Mouse (Mus musculus) kidney, adult 2 months (tissue): ENCODE data around the gene Rpusd1. TPM values are rescaled to one million over a fixed set of nuclear protein-coding genes. Genes with fewer than 3 reads are reported as not detected.

Experiments used
- DNase-seq: peaks from one replicate; pipeline ENCODE4 v3.0.0; 2021
- H3K27ac ChIP-seq: fragments of 200-500 bp; 2 replicates; pipeline ENCODE4 v1.5.1; 2012; ENCODE audit warnings: low read depth, low read length, control low read depth, inconsistent platforms; ENCODE audit not compliant: insufficient read depth
- H3K27me3 ChIP-seq: fragments of 200-500 bp; replicated peaks from 2 replicates; pipeline ENCODE4 v1.6.1; 2012; ENCODE audit warnings: mild to moderate bottlenecking, moderate library complexity, low read length, inconsistent platforms; ENCODE audit not compliant: control insufficient read depth, insufficient read depth
- H3K36me3 ChIP-seq: fragments of 200-500 bp; 2 replicates; pipeline ENCODE4 v1.6.1; 2012; ENCODE audit warnings: mild to moderate bottlenecking, moderate library complexity, low read length, inconsistent platforms; ENCODE audit not compliant: control insufficient read depth, insufficient read depth
- H3K4me1 ChIP-seq: fragments of 200-500 bp; 2 replicates; pipeline ENCODE4 v1.6.1; 2011; ENCODE audit warnings: low read length; ENCODE audit not compliant: control insufficient read depth, insufficient read depth
- H3K4me3 ChIP-seq: fragments of 200-500 bp; 2 replicates; pipeline ENCODE4 v1.5.1; 2011; ENCODE audit warnings: mild to moderate bottlenecking, low read depth, low read length, control low read depth; ENCODE audit not compliant: insufficient read depth
- CTCF ChIP-seq: fragments of 200-500 bp; conservative IDR thresholded peaks from 2 replicates; pipeline ENCODE4 v1.5.1; 2011; ENCODE audit warnings: low read depth, mild to moderate bottlenecking, control low read depth, low read length, moderate library complexity, mixed read lengths; ENCODE audit not compliant: insufficient read depth, insufficient read length
- POLR2A ChIP-seq: fragments of 200-500 bp; IDR thresholded peaks from one replicate; pipeline ENCODE4 v1.6.1; 2011; ENCODE audit warnings: low read depth, low read length, control low read depth
- WGBS: fragments of 180-500 bp; shearing (Covaris S2); methylation state at CpG from one replicate; pipeline ENCODE4 v1.1.7; 2018; 5-methylcytosine and 5-hydroxymethylcytosine counted together
- polyA plus RNA-seq: library from polyadenylated mRNA; depleted of rRNA; stranded (reverse); fragments of >200 nt; gene quantifications from 2 replicates; pipeline ENCODE4 v1.2.3, GENCODE M21; 2012

Gene Rpusd1
- polyA plus RNA-seq, 1 experiment, result 20.7 TPM

DNA sequence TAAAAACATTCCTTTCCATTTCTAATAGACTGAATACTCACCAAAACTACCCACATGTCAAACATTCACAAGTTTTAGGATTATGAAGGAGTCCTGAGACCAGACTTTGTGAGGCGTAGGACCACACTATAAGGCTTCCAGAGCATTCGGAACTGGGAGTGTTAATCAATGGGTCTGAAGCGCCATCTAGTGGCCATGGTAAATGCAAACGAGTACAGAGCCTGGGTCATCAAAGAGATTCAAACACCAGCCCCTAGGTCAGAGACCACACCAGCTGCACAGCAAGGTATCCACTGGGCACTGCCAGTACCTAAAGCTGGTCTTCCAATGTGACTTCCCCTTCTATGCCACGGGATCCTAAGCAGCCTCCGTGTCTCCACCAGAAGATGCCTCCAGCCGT is 29.0 kb upstream of the Rpusd1 start:
- H3K27ac ChIP-seq, result no peak overlapping the region
- peak; percentile 71 for DNase-seq
- 10% methylated on average over 7 of the region's 7 CpGs for WGBS

GRCm38 (mm10) chr17:25700863-25701496 is 26.5 kb upstream of the Rpusd1 start:
- H3K27me3 ChIP-seq, result no peaks in the 10 kb centered on the region
- no peaks in the 10 kb centered on the region for H3K36me3 ChIP-seq
- no peak for DNase-seq
- TF ChIP-seq POLR2A (no peak), CTCF (peak; percentile 38; the same call in 1 of the 2 replicates)
- no peak overlapping the region for H3K4me3 ChIP-seq
- WGBS, result 58% methylated on average over 9 of the region's 9 CpGs
- H3K4me1 ChIP-seq, result no peaks in the 10 kb centered on the region
- no peak overlapping the region for H3K27ac ChIP-seq

More for the DNA sequence above, 29.0 kb upstream of the Rpusd1 start:
- TF ChIP-seq POLR2A, result no peak
- peak; percentile 80 for TF ChIP-seq CTCF
- H3K4me1 ChIP-seq, result no peaks in the 10 kb centered on the region
- H3K36me3 ChIP-seq, result no peaks in the 10 kb centered on the region
- no peak overlapping the region for H3K4me3 ChIP-seq
- no peaks in the 10 kb centered on the region for H3K27me3 ChIP-seq

DNA sequence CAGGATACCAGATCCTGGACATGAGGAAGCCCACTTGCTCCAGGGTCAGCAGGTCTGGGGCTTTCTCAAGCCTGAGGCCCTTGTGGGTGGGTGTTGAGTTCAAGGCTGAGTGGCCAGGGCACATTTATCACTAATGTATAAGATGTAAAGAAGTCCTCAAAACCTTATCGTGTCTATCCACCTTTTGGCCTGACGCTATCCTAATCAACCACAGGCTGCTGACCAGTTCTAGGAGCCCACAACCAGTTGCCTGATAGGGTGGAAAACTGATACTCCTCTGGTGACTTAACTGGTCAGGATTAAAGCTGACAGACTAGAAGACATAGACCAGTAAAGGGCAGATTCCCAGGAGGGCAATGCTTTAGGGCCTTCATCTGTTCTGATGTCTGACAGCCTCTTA is 17.5 kb upstream of the Rpusd1 start:
- Histone ChIP-seq H3K4me3 (no peak overlapping the region), H3K27ac (no peak overlapping the region), H3K4me1 (no peaks in the 10 kb centered on the region), H3K27me3 (no peaks in the 10 kb centered on the region), H3K36me3 (no peaks in the 10 kb centered on the region)
- TF ChIP-seq POLR2A (no peak), CTCF (no peak)
- WGBS, result 94% methylated on average over 2 of the region's 2 CpGs
- DNase-seq, result no peak

- DNase-seq, result no peak
- no peak overlapping the region for H3K27ac ChIP-seq
- no peak for TF ChIP-seq POLR2A
- no peak for TF ChIP-seq CTCF
- H3K27me3 ChIP-seq, result no peaks in the 10 kb centered on the region
- H3K36me3 ChIP-seq, result no peaks in the 10 kb centered on the region
- 78% methylated on average over 4 of the region's 4 CpGs for WGBS
- no peak overlapping the region for H3K4me3 ChIP-seq
- no peaks in the 10 kb centered on the region for H3K4me1 ChIP-seq
These were observed 16.3 kb upstream of the Rpusd1 start for GRCm38 (mm10) chr17:25711136-25711535.

DNA sequence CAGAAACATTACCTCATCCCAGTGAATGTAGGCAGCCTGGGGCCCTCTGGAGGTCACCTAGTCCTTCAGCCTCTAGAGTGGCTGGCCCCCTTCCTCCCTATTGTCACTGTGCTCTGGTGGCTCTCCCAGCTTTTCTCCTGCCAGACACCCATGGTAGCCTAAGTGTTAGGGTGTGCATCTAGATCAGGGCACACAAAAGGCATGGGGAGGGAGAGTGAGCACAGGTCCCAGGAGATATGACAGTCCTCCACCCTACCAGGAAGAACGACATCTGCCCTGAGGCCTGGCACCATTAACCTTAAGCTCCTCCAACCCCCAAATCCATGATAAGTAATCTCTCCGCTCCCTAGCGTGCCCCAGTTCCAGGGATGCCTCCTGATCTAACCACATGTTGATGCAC is 11.8 kb upstream of the Rpusd1 start:
- WGBS, result 71% methylated on average over 3 of the region's 3 CpGs
- no peak overlapping the region for H3K4me3 ChIP-seq
- H3K27ac ChIP-seq, result no peak overlapping the region
- H3K4me1 ChIP-seq, result no peaks in the 10 kb centered on the region
- DNase-seq, result no peak
- no peak for TF ChIP-seq CTCF
- no peak for TF ChIP-seq POLR2A
- H3K27me3 ChIP-seq, result no peaks in the 10 kb centered on the region; the same call in 1 of the 2 replicates
- no peaks in the 10 kb centered on the region for H3K36me3 ChIP-seq

DNA sequence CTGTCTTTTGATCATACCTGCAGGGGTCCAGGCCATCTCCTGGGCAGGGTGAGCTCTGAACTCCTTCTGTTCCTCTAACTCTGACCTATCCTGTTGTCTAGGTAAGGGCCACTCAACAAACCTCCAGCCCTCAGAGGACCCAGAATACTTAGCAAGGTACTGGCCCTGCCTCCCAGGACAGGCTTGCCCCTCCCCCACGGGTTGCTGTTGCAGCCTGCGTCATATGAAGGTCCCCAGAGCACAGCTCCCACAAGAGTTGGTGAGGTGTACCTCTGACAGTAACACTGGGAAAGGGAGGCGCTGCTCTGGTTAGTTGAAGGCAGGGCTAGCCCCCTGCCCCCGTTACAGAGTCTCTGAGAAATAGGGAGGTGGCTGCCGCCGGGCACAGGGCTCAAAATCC is 11.3 kb upstream of the Rpusd1 start:
- H3K27ac ChIP-seq, result no peak overlapping the region
- no peaks in the 10 kb centered on the region for H3K4me1 ChIP-seq
- H3K36me3 ChIP-seq, result no peaks in the 10 kb centered on the region
- no peak overlapping the region for H3K4me3 ChIP-seq
- DNase-seq, result no peak
- H3K27me3 ChIP-seq, result no peaks in the 10 kb centered on the region; the same call in 1 of the 2 replicates
- TF ChIP-seq CTCF (no peak), POLR2A (no peak)
- WGBS, result 10% methylated on average over 6 of the region's 6 CpGs

GRCm38 (mm10) chr17:25716711-25717637 is 10.5 kb upstream of the Rpusd1 start, which contains the start of gene Gng13:
Gng13 (plus strand) TSS chr17:25717171.
- DNase-seq, result peak; percentile 28
- Histone ChIP-seq H3K4me3 (no peak within 1 kb of the TSS), H3K27ac (no peak within 1 kb of the TSS), H3K36me3 (no peaks in the 10 kb centered on the region), H3K4me1 (no peaks in the 10 kb centered on the region), H3K27me3 (no peaks in the 10 kb centered on the region; the same call in 1 of the 2 replicates)
- no peak for TF ChIP-seq POLR2A
- 4% methylated on average over 45 of the region's 45 CpGs for WGBS
